Mouse (Mus musculus): ENCODE data around the gene Dhps.
"Not testable (repeated sequence)": the region's sequence is repeated elsewhere in the genome, so short reads cannot be mapped to it uniquely, and the experiment has no call there.

GRCm38 (mm10) chr8:85082169-85082568 lies 10.6 kb downstream of the Dhps start:
- TF ChIP-seq GATA1 (IDR thresholded peaks at IDR 0.05; ENCODE audit: borderline replicate concordance, low read length); FLI1 (IDR thresholded peaks at IDR 0.05; ENCODE audit: low read length): not testable (repeated sequence)

All from megakaryocyte, embryonic 14.5 days (primary cell).